Mouse (Mus musculus): ENCODE measurements around the gene Clec11a.
A peak's percentile ranks its signal among the peaks of the same experiment; 100 is the strongest.

The Clec11a gene

GRCm38 (mm10) chr7:44280959-44281358, 25.7 kb downstream of the Clec11a start:
- ATAC-seq (ENCODE audit: low TSS enrichment): peak; percentile 41; the same call in 1 of the 2 replicates

- ATAC-seq (ENCODE audit: low TSS enrichment): peak; percentile 50; the same call in 1 of the 2 replicates
Observed at GRCm38 (mm10) chr7:44277250-44277622, 29.5 kb downstream of the Clec11a start.

- no peak for ATAC-seq (ENCODE audit: low TSS enrichment)
Observed at GRCm38 (mm10) chr7:44276461-44277249, 30.0 kb downstream of the Clec11a start.

- no peak for ATAC-seq (ENCODE audit: low TSS enrichment)
Observed at GRCm38 (mm10) chr7:44275546-44275945, 31.2 kb downstream of the Clec11a start.

GRCm38 (mm10) chr7:44274096-44274495, 32.6 kb downstream of the Clec11a start:
- no peak for ATAC-seq (ENCODE audit: low TSS enrichment)

- ATAC-seq (ENCODE audit: low TSS enrichment): no peak
Observed at GRCm38 (mm10) chr7:44273446-44273845, 33.3 kb downstream of the Clec11a start.

- ATAC-seq (ENCODE audit: low TSS enrichment): no peak
Observed at GRCm38 (mm10) chr7:44272546-44272945, 34.2 kb downstream of the Clec11a start.

GRCm38 (mm10) chr7:44271309-44271708, 35.4 kb downstream of the Clec11a start:
- ATAC-seq (ENCODE audit: low TSS enrichment): no peak

- no peak for ATAC-seq (ENCODE audit: low TSS enrichment)
Observed at GRCm38 (mm10) chr7:44269397-44269796, 37.3 kb downstream of the Clec11a start.

- ATAC-seq (ENCODE audit: low TSS enrichment): no peak
Observed at GRCm38 (mm10) chr7:44268117-44268516, 38.6 kb downstream of the Clec11a start.

- peak; percentile 84 for ATAC-seq (ENCODE audit: low TSS enrichment)
Observed at GRCm38 (mm10) chr7:44262791-44263643, 43.7 kb downstream of the Clec11a start.

- ATAC-seq (ENCODE audit: low TSS enrichment): no peak
Observed at GRCm38 (mm10) chr7:44261147-44261546, 45.6 kb downstream of the Clec11a start, which contains the start of gene Gm15517. Gene Gm15517, plus strand, starts transcription at chr7:44261447.

GRCm38 (mm10) chr7:44260410-44260809, 46.3 kb downstream of the Clec11a start:
- ATAC-seq (ENCODE audit: low TSS enrichment): no peak

GRCm38 (mm10) chr7:44257278-44257677, 49.4 kb downstream of the Clec11a start, which contains the start of gene Acp4:
Gene Acp4, minus strand, starts transcription at chr7:44257378.
- no peak for ATAC-seq (ENCODE audit: low TSS enrichment)

GRCm38 (mm10) chr7:44254930-44255329, 51.8 kb downstream of the Clec11a start:
- ATAC-seq (ENCODE audit: low TSS enrichment): no peak

- no peak for ATAC-seq (ENCODE audit: low TSS enrichment)
Observed at GRCm38 (mm10) chr7:44253023-44253616, 53.6 kb downstream of the Clec11a start.

Data from frontal cortex, adult (tissue).